Mouse (Mus musculus): ENCODE measurements around the gene Vmn2r20.
"Not testable (repeated sequence)": the region's sequence is repeated elsewhere in the genome, so short reads cannot be mapped to it uniquely, and the experiment has no call there.

The Vmn2r20 gene

GRCm38 (mm10) chr6:123418016-123418415 is at the start of gene Vmn2r20:
Gene Vmn2r20 (minus strand): TSS chr6:123418116.
- not testable (repeated sequence) for DNase-seq (ENCODE audit: low spot score)

GRCm38 (mm10) chr6:123424413-123424812 is 6.5 kb upstream of the Vmn2r20 start:
- not testable (repeated sequence) for DNase-seq (ENCODE audit: low spot score)

GRCm38 (mm10) chr6:123406918-123407665 is 10.8 kb downstream of the Vmn2r20 start:
- DNase-seq (ENCODE audit: low spot score) = not testable (repeated sequence)

- DNase-seq (ENCODE audit: low spot score) = not testable (repeated sequence)
Observed at GRCm38 (mm10) chr6:123388824-123389223, 29.1 kb downstream of the Vmn2r20 start.

GRCm38 (mm10) chr6:123346141-123346540 is 71.8 kb downstream of the Vmn2r20 start:
- no peak for DNase-seq (ENCODE audit: low spot score)

GRCm38 (mm10) chr6:123340093-123340492 is 77.8 kb downstream of the Vmn2r20 start:
- DNase-seq (ENCODE audit: low spot score) = no peak

GRCm38 (mm10) chr6:123332503-123332902 is 85.4 kb downstream of the Vmn2r20 start:
- DNase-seq (ENCODE audit: low spot score) = no peak

Data from testis, postnatal 10 days (tissue).